Mouse (Mus musculus): Measurements from ENCODE around the gene Sec24a. TPM values are rescaled to one million over a fixed set of nuclear protein-coding genes. Genes with fewer than 3 reads are reported as not detected.
"Not testable (repeated sequence)": the region's sequence is repeated elsewhere in the genome, so short reads cannot be mapped to it uniquely, and the experiment has no call there.

Gene Sec24a
- polyA plus RNA-seq, 1 experiment from 2014 or later = 12.9 TPM

- DNase-seq (ENCODE audit: low spot score) = no peak
- Histone ChIP-seq H3K4me1 (no peaks in the 10 kb centered on the region), H3K9me3 (replicated peaks) (no peaks in the 10 kb centered on the region), H3K4me3 (no peak overlapping the region), H3K27ac (replicated peaks) (no peak overlapping the region), H3K27me3 (ENCODE audit: low read depth, poor library complexity, severe bottlenecking) (no peaks in the 10 kb centered on the region), H3K36me3 (no peaks in the 10 kb centered on the region)
- WGBS = 95% methylated on average over 7 of the region's 7 CpGs
Measured at GRCm38 (mm10) chr11:51670846-51671245, 92.6 kb downstream of the Sec24a start.

GRCm38 (mm10) chr11:51664747-51665146, 98.7 kb downstream of the Sec24a start:
- WGBS = 96% methylated on average over 7 of the region's 7 CpGs
- H3K4me1 ChIP-seq; H3K9me3 ChIP-seq (replicated peaks); DNase-seq (ENCODE audit: low spot score); H3K27ac ChIP-seq (replicated peaks); H3K27me3 ChIP-seq (ENCODE audit: low read depth, poor library complexity, severe bottlenecking); H3K4me3 ChIP-seq; H3K36me3 ChIP-seq: not testable (repeated sequence)

GRCm38 (mm10) chr11:51662632-51663031, 100.8 kb downstream of the Sec24a start:
- Histone ChIP-seq H3K4me3 (no peak overlapping the region), H3K27me3 (ENCODE audit: low read depth, poor library complexity, severe bottlenecking) (no peaks in the 10 kb centered on the region), H3K36me3 (no peaks in the 10 kb centered on the region), H3K27ac (replicated peaks) (no peak overlapping the region), H3K9me3 (replicated peaks) (no peaks in the 10 kb centered on the region), H3K4me1 (no peaks in the 10 kb centered on the region)
- WGBS = 76% methylated on average over 7 of the region's 7 CpGs
- DNase-seq (ENCODE audit: low spot score) = no peak

DNA sequence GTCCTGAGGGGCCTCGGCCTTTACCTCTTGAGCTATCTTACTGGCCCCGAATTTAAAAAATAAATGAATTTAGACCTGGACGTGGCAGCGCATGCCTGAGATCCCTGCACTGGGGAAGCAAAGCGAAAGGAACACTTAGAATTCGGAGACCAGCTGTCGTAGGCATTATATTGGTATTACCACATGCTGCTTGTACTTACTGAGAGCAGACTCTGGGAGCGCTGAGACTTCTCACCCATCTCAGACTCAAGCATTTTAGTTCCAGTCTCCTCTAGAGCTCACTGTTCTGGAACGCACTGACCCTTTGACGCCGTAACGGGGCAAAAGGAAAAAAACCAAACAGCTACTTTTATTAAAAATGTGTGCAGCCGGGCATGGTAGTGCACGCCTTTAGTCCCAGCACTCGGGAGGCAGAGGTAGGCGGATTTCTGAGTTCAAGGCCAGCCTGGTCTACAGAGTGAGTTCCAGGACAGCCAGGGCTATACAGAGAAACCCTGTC, 101.5 kb downstream of the Sec24a start:
- Histone ChIP-seq H3K4me3 (no peak overlapping the region), H3K27ac (replicated peaks) (no peak overlapping the region), H3K36me3 (no peaks in the 10 kb centered on the region), H3K4me1 (no peaks in the 10 kb centered on the region), H3K27me3 (ENCODE audit: low read depth, poor library complexity, severe bottlenecking) (no peaks in the 10 kb centered on the region), H3K9me3 (replicated peaks) (no peaks in the 10 kb centered on the region)
- 86% methylated on average over 16 of the region's 16 CpGs for WGBS
- DNase-seq (ENCODE audit: low spot score) = no peak

- DNase-seq (ENCODE audit: low spot score) = no peak
- H3K27me3 ChIP-seq (ENCODE audit: low read depth, poor library complexity, severe bottlenecking) = no peaks in the 10 kb centered on the region
- 84% methylated on average over 6 of the region's 6 CpGs for WGBS
- H3K9me3 ChIP-seq (replicated peaks) = no peaks in the 10 kb centered on the region
- H3K4me3 ChIP-seq = no peak overlapping the region
- no peaks in the 10 kb centered on the region for H3K36me3 ChIP-seq
- no peaks in the 10 kb centered on the region for H3K4me1 ChIP-seq
- H3K27ac ChIP-seq (replicated peaks) = no peak overlapping the region
Measured at GRCm38 (mm10) chr11:51658705-51659104, 104.7 kb downstream of the Sec24a start.

DNA sequence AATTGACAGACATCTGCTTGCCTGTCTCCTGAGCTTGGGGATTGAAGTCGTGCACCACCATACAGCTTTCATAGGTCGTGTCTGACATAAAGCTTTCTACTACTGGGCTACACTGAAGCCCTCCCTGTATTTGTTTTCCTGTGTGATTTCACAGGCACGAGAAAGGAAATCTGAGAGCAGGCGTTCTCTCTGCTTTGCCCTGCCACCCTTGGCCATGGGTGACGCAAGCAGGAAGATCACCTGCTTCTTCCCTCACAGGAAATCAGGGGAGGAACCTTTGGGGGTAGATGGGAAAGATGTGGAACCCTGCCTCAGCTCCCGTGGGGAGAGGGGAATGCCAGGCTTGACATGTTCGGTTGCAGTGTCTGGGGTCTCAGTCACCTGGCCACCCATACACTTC, 105.1 kb downstream of the Sec24a start:
- no peaks in the 10 kb centered on the region for H3K36me3 ChIP-seq
- H3K9me3 ChIP-seq (replicated peaks) = no peaks in the 10 kb centered on the region
- H3K27me3 ChIP-seq (ENCODE audit: low read depth, poor library complexity, severe bottlenecking) = no peaks in the 10 kb centered on the region
- no peak overlapping the region for H3K4me3 ChIP-seq
- no peak for DNase-seq (ENCODE audit: low spot score)
- no peaks in the 10 kb centered on the region for H3K4me1 ChIP-seq
- 77% methylated on average over 7 of the region's 7 CpGs for WGBS
- H3K27ac ChIP-seq (replicated peaks) = no peak overlapping the region

GRCm38 (mm10) chr11:51656798-51657521, 106.5 kb downstream of the Sec24a start:
- no peaks in the 10 kb centered on the region for H3K9me3 ChIP-seq (replicated peaks)
- DNase-seq (ENCODE audit: low spot score) = no peak
- peaks cover 5% of the 10 kb centered on the region; the same call in 1 of the 2 replicates for H3K27me3 ChIP-seq (ENCODE audit: low read depth, poor library complexity, severe bottlenecking)
- WGBS = 83% methylated on average over 10 of the region's 10 CpGs
- H3K36me3 ChIP-seq = no peaks in the 10 kb centered on the region
- H3K27ac ChIP-seq (replicated peaks) = no peak overlapping the region
- H3K4me1 ChIP-seq = no peaks in the 10 kb centered on the region
- no peak overlapping the region for H3K4me3 ChIP-seq

DNA sequence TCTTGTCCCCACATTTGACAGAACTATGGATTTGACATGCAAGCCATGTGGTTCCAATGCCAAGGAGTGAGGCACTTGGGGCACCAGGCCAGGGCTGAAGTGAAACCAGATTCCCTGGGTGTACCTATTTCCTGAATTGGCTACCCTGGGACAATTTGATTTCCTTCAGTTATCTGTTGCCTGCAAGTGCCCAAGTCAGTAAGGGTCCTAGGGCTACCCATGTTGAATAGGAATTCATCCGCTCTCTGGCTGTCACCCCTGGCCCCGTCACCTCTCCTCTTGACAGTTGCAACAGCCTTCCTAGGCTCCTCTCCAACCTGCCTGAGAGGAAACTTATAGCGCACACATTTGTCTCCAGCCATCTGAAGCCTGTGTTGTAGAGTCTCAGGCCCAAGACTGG, 108.5 kb downstream of the Sec24a start:
- 93% methylated on average over 3 of the region's 3 CpGs for WGBS
- no peak for DNase-seq (ENCODE audit: low spot score)

DNA sequence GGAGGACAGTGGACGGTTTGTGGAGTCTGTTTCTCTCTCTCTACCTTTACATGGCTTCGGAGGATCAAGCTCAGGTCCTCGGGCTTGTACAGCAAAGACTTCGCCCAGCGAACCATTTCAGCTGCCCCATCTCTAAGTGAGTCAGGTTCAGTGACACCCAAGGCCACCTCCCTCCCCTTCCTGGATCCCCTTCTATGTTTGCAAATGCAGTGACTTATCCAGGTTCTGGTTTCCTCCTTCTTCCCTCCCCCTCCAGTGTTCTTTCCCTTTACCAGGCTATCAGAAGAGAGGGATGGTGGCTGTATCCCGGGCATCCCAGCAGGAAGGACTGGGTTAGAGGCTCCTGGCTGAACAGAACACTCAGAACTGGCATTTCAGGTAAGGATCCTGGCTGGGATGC, 109.7 kb downstream of the Sec24a start:
- Histone ChIP-seq H3K27ac (replicated peaks) (no peak overlapping the region), H3K9me3 (replicated peaks) (no peaks in the 10 kb centered on the region), H3K27me3 (ENCODE audit: low read depth, poor library complexity, severe bottlenecking) (peaks cover 36% of the 10 kb centered on the region), H3K4me3 (no peak overlapping the region), H3K4me1 (peaks cover 26% of the 10 kb centered on the region), H3K36me3 (no peaks in the 10 kb centered on the region)
- no peak for DNase-seq (ENCODE audit: low spot score)
- WGBS = 92% methylated on average over 6 of the region's 6 CpGs

More for the DNA sequence above, 108.5 kb downstream of the Sec24a start:
- H3K27me3 ChIP-seq (ENCODE audit: low read depth, poor library complexity, severe bottlenecking) = peaks cover 26% of the 10 kb centered on the region
- H3K9me3 ChIP-seq (replicated peaks) = no peaks in the 10 kb centered on the region
- peaks cover 14% of the 10 kb centered on the region for H3K4me1 ChIP-seq
- no peak overlapping the region for H3K4me3 ChIP-seq
- no peak overlapping the region for H3K27ac ChIP-seq (replicated peaks)
- no peaks in the 10 kb centered on the region for H3K36me3 ChIP-seq

- WGBS = 88% methylated on average over 4 of the region's 4 CpGs
- DNase-seq (ENCODE audit: low spot score) = no peak
- no peaks in the 10 kb centered on the region for H3K9me3 ChIP-seq (replicated peaks)
- H3K27me3 ChIP-seq (ENCODE audit: low read depth, poor library complexity, severe bottlenecking) = peaks cover 36% of the 10 kb centered on the region
- no peak overlapping the region for H3K4me3 ChIP-seq
- no peak overlapping the region for H3K27ac ChIP-seq (replicated peaks)
- H3K4me1 ChIP-seq = peaks cover 34% of the 10 kb centered on the region
- H3K36me3 ChIP-seq = no peaks in the 10 kb centered on the region
Measured at GRCm38 (mm10) chr11:51652889-51653418, 110.5 kb downstream of the Sec24a start.

DNA sequence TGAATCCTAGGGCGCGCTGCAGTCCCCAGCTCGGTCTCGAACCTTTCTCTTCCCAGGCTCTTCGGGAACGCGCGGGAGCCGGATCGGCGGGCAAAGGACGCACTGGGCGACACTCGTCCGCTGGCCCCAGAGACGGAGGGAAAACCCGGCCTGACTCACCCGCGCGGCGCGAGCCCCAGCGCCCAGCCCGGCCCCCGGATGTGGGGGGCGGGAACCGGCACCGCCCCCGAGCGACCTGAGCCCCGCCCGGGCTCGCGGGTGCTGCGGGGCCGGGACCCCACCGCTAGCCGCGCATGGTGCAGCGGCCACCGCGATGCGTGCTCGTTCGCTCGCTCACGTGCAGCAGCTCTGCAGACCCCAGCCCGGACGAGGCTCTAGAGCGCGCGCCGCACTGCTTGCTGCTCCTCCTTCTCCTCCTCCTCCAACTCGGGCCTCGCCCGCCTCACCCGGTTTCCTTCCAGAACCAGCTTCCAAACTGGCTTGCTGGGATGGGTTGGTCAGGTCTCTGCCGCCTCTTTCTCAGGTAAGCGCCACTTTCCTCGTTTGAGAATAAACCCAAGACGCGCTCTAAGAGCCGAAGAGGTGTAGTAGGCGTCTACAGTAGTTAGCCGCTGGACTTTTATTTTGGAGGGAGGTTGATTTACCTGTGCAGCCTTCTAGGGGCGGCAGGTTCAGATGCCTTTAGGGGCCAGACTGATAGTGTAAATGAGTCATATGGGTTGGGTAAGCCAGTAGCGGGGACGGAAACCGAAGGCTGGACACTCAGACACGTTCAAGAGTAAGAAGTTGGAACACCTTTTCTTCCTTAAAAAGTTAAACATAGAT, 112.5 kb downstream of the Sec24a start, which contains the start of the genes N4bp3 and D930048N14Rik:
N4bp3 (minus strand) TSS at position 152 of the 825 bp plus-strand sequence.
D930048N14Rik (plus strand) TSS at position 264 of the 825 bp plus-strand sequence.
- Histone ChIP-seq H3K9me3 (replicated peaks) (no peaks in the 10 kb centered on the region), H3K27me3 (ENCODE audit: low read depth, poor library complexity, severe bottlenecking) (peaks cover 36% of the 10 kb centered on the region), H3K27ac (replicated peaks) (peak within 1 kb of the TSS; percentile 88), H3K4me3 (peak within 1 kb of the TSS; percentile 72), H3K36me3 (peaks cover 3% of the 10 kb centered on the region), H3K4me1 (peaks cover 49% of the 10 kb centered on the region)
- under 1% methylated on average over 70 of the region's 70 CpGs for WGBS
- DNase-seq (ENCODE audit: low spot score) = peak; percentile 77

- Histone ChIP-seq H3K4me1 (peaks cover 49% of the 10 kb centered on the region), H3K27ac (replicated peaks) (peak overlapping the region; percentile 88)
Measured at GRCm38 (mm10) chr11:51650261-51650660, 113.2 kb downstream of the Sec24a start.

More at GRCm38 (mm10) chr11:51650261-51650660, 113.2 kb downstream of the Sec24a start:
- Histone ChIP-seq H3K4me3 (peak overlapping the region; percentile 72), H3K36me3 (peaks cover 10% of the 10 kb centered on the region), H3K27me3 (ENCODE audit: low read depth, poor library complexity, severe bottlenecking) (peaks cover 36% of the 10 kb centered on the region), H3K9me3 (replicated peaks) (no peaks in the 10 kb centered on the region)
- under 1% methylated on average over 30 of the region's 30 CpGs for WGBS
- no peak for DNase-seq (ENCODE audit: low spot score)

All from midbrain, embryonic 10.5 days (tissue).